Mouse (Mus musculus): ENCODE measurements around the gene Btbd35f29. TPM values are rescaled to one million over a fixed set of nuclear protein-coding genes. Genes with fewer than 3 reads are reported as not detected.

Gene Btbd35f29
- polyA plus RNA-seq (2017; shearing (Covaris generic)), result not detected

DNA sequence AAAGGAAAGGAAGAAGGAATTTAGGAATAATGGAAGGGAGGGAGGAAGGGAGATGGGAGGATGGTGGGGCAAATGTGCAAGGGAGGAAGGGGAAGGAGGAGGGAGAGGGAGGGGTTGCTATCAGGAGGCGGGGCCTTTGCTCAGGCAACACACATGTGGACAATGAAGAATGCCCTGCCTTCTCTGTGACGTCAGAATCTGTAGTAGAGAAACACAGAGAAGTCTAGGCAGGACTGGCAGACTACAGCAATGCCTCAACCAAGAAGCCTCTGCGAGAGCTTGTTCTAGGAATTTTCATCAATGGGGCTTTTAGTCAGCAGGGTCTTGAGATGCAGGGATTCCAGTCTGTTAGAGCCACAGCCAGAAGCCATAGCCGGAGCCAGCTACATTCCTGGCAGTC is at the start of gene Btbd35f29:
Gene Btbd35f29, plus strand, starts transcription at position 301 of the 400 bp plus-strand sequence.

Other genes with a start within 250 kb of the Btbd35f29 start
- not detected for gene Spin2f, start 136.2 kb downstream of the Btbd35f29 start, polyA plus RNA-seq (2017; shearing (Covaris generic))
- gene Btbd35f26, start 218.8 kb downstream of the Btbd35f29 start, polyA plus RNA-seq (2017; shearing (Covaris generic)), result not detected

Measured in CD4-positive, CD25-positive, alpha-beta regulatory T cell (primary cell).